Mouse (Mus musculus) heart, adult 2 months (tissue): ENCODE data around the gene Megf6.

Source experiments
- CTCF ChIP-seq: fragments of 200-600 bp; IDR thresholded peaks from 2 replicates; pipeline ENCODE4 v1.8.1; 2022; ENCODE audit warnings: antibody characterized with exemption, mild to moderate bottlenecking, moderate library complexity
- POLR2A ChIP-seq: fragments of 200-500 bp; IDR thresholded peaks from 2 replicates; pipeline ENCODE4 v1.6.1; 2011; ENCODE audit warnings: mild to moderate bottlenecking, low read depth, low read length, control low read depth; ENCODE audit not compliant: insufficient read depth

- no peak for TF ChIP-seq CTCF
- no peak for TF ChIP-seq POLR2A
These were observed at the start of gene Megf6 for GRCm38 (mm10) chr4:154170506-154171150.
